Mouse (Mus musculus): ENCODE data around the gene Lman2. TPM values are rescaled to one million over a fixed set of nuclear protein-coding genes. Genes with fewer than 3 reads are reported as not detected.

The Lman2 gene
- polyA plus RNA-seq, 1 experiment from 2014 or later: 57.9 TPM

- 91% methylated on average over 4 of the region's 4 CpGs for WGBS
- Histone ChIP-seq H3K9ac (peak within 1 kb of the TSS; percentile 86), H3K4me3 (peak within 1 kb of the TSS; percentile 85), H3K9me3 (replicated peaks) (no peaks in the 10 kb centered on the region), H3K27me3 (no peaks in the 10 kb centered on the region), H3K36me3 (ENCODE audit: poor library complexity, severe bottlenecking) (peaks cover 73% of the 10 kb centered on the region), H3K4me2 (peak within 1 kb of the TSS; percentile 99), H3K27ac (peak within 1 kb of the TSS; percentile 45; the same call in 1 of the 2 replicates), H3K4me1 (peaks cover 35% of the 10 kb centered on the region)
- no peak for ATAC-seq
These were observed 42.6 kb downstream of the Lman2 start, which contains the start of gene Prelid1 for GRCm38 (mm10) chr13:55319931-55320533. Gene Prelid1, plus strand, starts transcription at chr13:55320500.

DNA sequence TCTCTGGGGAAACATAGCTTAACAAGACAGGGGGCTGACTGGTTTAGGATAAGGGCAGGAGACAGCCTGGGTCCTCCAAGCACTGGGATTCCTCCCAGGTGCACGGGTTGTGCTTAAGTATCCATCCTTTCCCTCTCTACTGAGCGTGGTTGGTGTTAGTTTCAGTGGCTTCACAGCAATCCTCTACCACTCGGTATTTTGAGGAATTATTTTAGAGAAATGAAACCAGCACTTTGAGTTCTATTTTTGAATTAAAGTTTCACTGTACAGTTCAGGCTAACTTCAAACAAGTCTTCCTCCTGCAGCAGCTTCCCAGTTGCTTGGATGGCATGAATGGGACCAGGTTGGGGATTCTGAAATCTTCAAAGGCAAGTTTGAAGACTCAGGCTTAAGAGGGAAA is 44.2 kb downstream of the Lman2 start:
- H3K4me1 ChIP-seq: peaks cover 24% of the 10 kb centered on the region
- H3K27me3 ChIP-seq: no peaks in the 10 kb centered on the region
- H3K27ac ChIP-seq: no peak overlapping the region
- 78% methylated on average over 3 of the region's 3 CpGs for WGBS
- H3K36me3 ChIP-seq (ENCODE audit: poor library complexity, severe bottlenecking): peaks cover 74% of the 10 kb centered on the region
- H3K4me2 ChIP-seq: no peak overlapping the region
- H3K9ac ChIP-seq: no peak overlapping the region
- ATAC-seq: no peak
- H3K4me3 ChIP-seq: no peak overlapping the region
- H3K9me3 ChIP-seq (replicated peaks): no peaks in the 10 kb centered on the region

DNA sequence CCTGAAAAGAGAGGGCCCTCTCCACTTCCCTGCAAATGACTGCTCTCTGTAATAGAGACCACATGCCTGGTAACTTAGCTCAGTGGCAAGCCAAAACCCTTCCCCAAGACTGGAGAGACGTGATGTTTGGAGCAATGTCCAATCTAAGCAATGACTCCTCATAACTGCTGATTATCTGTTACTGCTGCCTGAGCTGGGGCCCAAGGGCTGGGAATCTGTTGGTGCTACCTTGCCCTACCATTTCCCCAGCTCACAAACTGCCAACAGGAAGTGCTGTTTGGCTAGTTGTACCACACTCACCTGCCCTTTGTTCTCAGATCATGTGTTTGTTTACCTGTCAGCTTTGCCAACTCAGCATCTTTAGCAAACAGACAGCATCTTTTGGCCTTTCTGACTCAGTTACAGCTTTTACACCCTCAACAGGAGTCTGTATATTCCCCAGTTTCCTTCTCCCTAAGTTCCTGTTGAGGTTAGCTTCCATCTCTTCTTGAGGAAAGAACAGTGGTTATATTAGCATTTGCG is 47.6 kb downstream of the Lman2 start:
- no peak for ATAC-seq
- Histone ChIP-seq H3K27me3 (no peaks in the 10 kb centered on the region), H3K9me3 (replicated peaks) (no peaks in the 10 kb centered on the region), H3K9ac (no peak overlapping the region), H3K4me3 (no peak overlapping the region), H3K27ac (no peak overlapping the region), H3K36me3 (ENCODE audit: poor library complexity, severe bottlenecking) (peaks cover 95% of the 10 kb centered on the region), H3K4me1 (no peaks in the 10 kb centered on the region), H3K4me2 (no peak overlapping the region)
- WGBS: 87% methylated on average over 2 of the region's 2 CpGs

DNA sequence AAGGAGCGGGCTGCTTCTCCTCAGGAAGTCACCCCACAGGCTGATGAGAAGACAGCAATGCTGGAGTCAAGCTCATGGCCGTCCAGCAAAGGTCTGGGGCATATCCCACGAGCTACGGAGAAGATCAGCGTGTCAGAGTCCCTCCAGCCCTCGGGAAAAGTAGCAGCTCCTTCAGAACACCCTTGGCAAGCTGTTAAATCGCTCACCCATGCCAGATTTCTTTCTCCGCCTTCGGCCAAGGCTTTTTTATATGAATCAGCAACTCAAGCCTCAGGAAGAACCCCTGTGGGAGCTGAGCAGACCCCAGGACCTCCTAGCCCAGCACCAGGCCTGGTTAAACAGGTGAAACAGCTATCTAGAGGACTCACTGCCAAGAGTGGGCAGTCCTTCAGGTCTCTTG is 49.5 kb downstream of the Lman2 start:
- Histone ChIP-seq H3K9ac (no peak overlapping the region), H3K4me2 (no peak overlapping the region), H3K4me1 (no peaks in the 10 kb centered on the region), H3K4me3 (no peak overlapping the region), H3K27ac (no peak overlapping the region), H3K36me3 (ENCODE audit: poor library complexity, severe bottlenecking) (peaks cover 92% of the 10 kb centered on the region), H3K27me3 (no peaks in the 10 kb centered on the region), H3K9me3 (replicated peaks) (no peaks in the 10 kb centered on the region)
- ATAC-seq: no peak
- WGBS: 95% methylated on average over 9 of the region's 9 CpGs

DNA sequence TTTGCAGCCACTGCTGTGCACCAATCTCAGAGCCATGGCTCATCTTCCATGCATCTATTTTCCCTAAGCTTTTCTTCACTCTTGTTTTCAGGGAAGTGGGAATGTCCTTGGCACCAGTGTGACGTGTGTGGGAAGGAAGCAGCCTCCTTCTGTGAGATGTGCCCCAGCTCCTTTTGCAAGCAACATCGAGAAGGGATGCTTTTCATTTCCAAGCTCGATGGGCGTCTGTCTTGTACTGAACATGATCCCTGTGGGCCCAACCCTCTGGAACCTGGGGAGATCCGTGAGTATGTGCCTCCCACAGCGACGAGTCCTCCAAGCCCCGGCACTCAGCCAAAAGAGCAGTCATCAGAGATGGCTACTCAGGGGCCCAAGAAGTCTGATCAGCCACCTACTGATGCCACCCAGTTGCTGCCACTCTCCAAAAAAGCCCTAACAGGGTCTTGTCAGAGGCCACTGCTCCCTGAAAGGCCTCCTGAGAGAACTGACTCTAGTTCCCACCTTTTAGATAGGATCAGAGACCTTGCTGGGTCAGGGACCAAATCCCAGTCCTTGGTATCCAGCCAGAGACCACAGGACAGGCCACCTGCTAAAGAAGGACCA is 50.5 kb downstream of the Lman2 start:
- no peaks in the 10 kb centered on the region for H3K9me3 ChIP-seq (replicated peaks)
- H3K4me1 ChIP-seq: no peaks in the 10 kb centered on the region
- peaks cover 92% of the 10 kb centered on the region for H3K36me3 ChIP-seq (ENCODE audit: poor library complexity, severe bottlenecking)
- ATAC-seq: no peak
- H3K4me3 ChIP-seq: no peak overlapping the region
- no peaks in the 10 kb centered on the region for H3K27me3 ChIP-seq
- no peak overlapping the region for H3K27ac ChIP-seq
- H3K9ac ChIP-seq: no peak overlapping the region
- 88% methylated on average over 8 of the region's 8 CpGs for WGBS
- no peak overlapping the region for H3K4me2 ChIP-seq

GRCm38 (mm10) chr13:55300913-55301312 is 61.7 kb downstream of the Lman2 start:
- Histone ChIP-seq H3K36me3 (ENCODE audit: poor library complexity, severe bottlenecking) (peaks cover 82% of the 10 kb centered on the region), H3K4me3 (no peak overlapping the region), H3K27ac (no peak overlapping the region), H3K9me3 (replicated peaks) (no peaks in the 10 kb centered on the region), H3K9ac (no peak overlapping the region), H3K27me3 (no peaks in the 10 kb centered on the region), H3K4me2 (no peak overlapping the region), H3K4me1 (no peaks in the 10 kb centered on the region)
- 89% methylated on average over 5 of the region's 5 CpGs for WGBS
- ATAC-seq: no peak

DNA sequence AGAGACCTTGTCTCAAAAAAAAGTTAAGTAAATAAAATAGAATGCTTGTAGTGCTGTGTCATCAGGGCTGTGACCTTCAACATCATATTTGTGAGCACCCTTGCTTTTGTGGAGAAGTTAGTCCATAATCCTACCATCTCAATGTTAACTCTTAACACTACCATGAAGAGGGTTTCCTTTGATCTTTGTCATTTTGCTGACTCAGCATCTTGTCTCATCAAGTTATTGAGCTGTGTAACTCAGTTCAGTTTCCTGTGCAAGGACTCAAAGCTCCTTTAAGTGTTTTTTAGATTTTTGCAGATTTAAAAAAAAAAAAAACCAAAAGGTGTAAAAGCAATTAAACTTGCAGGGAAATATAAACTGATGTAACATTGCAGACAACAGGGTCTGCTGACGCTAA is 65.8 kb downstream of the Lman2 start:
- H3K9me3 ChIP-seq (replicated peaks): no peaks in the 10 kb centered on the region
- no peak overlapping the region for H3K4me2 ChIP-seq
- no peak overlapping the region for H3K4me3 ChIP-seq
- no peak for ATAC-seq
- H3K4me1 ChIP-seq: no peaks in the 10 kb centered on the region
- WGBS: 89% methylated on average over 1 of the region's 1 CpGs
- no peak overlapping the region for H3K27ac ChIP-seq
- H3K9ac ChIP-seq: no peak overlapping the region
- H3K27me3 ChIP-seq: no peaks in the 10 kb centered on the region
- H3K36me3 ChIP-seq (ENCODE audit: poor library complexity, severe bottlenecking): peaks cover 76% of the 10 kb centered on the region

Other genes with a start within 250 kb of the Lman2 start
- not detected in 2 replicates for gene Gm17617, start 229.2 kb downstream of the Lman2 start, polyA plus RNA-seq (2015; fragmentation: Nextera tagmentation; extraction: Ambion mirVana)
- gene Fgfr4, start 210.1 kb downstream of the Lman2 start, polyA plus RNA-seq (2015; fragmentation: Nextera tagmentation; extraction: Ambion mirVana): 0.25 and 0.48 TPM in 2 replicates
- gene Nsd1, start 153.0 kb downstream of the Lman2 start, polyA plus RNA-seq (2015; fragmentation: Nextera tagmentation; extraction: Ambion mirVana): 70.7 and 77.2 TPM in 2 replicates
- 309 and 331 TPM in 2 replicates for gene Prelid1, start 42.3 kb downstream of the Lman2 start, polyA plus RNA-seq (2015; fragmentation: Nextera tagmentation; extraction: Ambion mirVana)
- 102 and 105 TPM in 2 replicates for gene Rab24, start 40.8 kb downstream of the Lman2 start, polyA plus RNA-seq (2015; fragmentation: Nextera tagmentation; extraction: Ambion mirVana)
- gene Mxd3, start 33.0 kb downstream of the Lman2 start, polyA plus RNA-seq (2015; fragmentation: Nextera tagmentation; extraction: Ambion mirVana): 42.8 and 44.6 TPM in 2 replicates
- gene Rgs14, start 6.9 kb upstream of the Lman2 start, polyA plus RNA-seq (2015; fragmentation: Nextera tagmentation; extraction: Ambion mirVana): 0.30 and 0.40 TPM in 2 replicates
- not detected in 2 replicates for gene Slc34a1, start 35.4 kb upstream of the Lman2 start, polyA plus RNA-seq (2015; fragmentation: Nextera tagmentation; extraction: Ambion mirVana)
- gene Pfn3, start 52.4 kb upstream of the Lman2 start, polyA plus RNA-seq (2015; fragmentation: Nextera tagmentation; extraction: Ambion mirVana): 0.60 TPM in 1 of 2 replicates, not detected in the other
- not detected in 2 replicates for gene F12, start 64.0 kb upstream of the Lman2 start, polyA plus RNA-seq (2015; fragmentation: Nextera tagmentation; extraction: Ambion mirVana)
- gene Grk6, start 82.3 kb upstream of the Lman2 start, polyA plus RNA-seq (2015; fragmentation: Nextera tagmentation; extraction: Ambion mirVana): 24.9 and 26.9 TPM in 2 replicates
- gene Prr7, start 101.5 kb upstream of the Lman2 start, polyA plus RNA-seq (2015; fragmentation: Nextera tagmentation; extraction: Ambion mirVana): 1.6 and 2.2 TPM in 2 replicates
- gene Dbn1, start 125.3 kb upstream of the Lman2 start, polyA plus RNA-seq (2015; fragmentation: Nextera tagmentation; extraction: Ambion mirVana): 639 and 641 TPM in 2 replicates
- 152 and 157 TPM in 2 replicates for gene Pdlim7, start 150.9 kb upstream of the Lman2 start, polyA plus RNA-seq (2015; fragmentation: Nextera tagmentation; extraction: Ambion mirVana)
- 2.1 and 3.7 TPM in 2 replicates for gene Dok3, start 166.5 kb upstream of the Lman2 start, polyA plus RNA-seq (2015; fragmentation: Nextera tagmentation; extraction: Ambion mirVana)
- 67.3 and 72.1 TPM in 2 replicates for gene Ddx41, start 173.9 kb upstream of the Lman2 start, polyA plus RNA-seq (2015; fragmentation: Nextera tagmentation; extraction: Ambion mirVana)
- gene Fam193b, start 208.3 kb upstream of the Lman2 start, polyA plus RNA-seq (2015; fragmentation: Nextera tagmentation; extraction: Ambion mirVana): 58.1 and 58.7 TPM in 2 replicates
- gene Tmed9, start 210.9 kb upstream of the Lman2 start, polyA plus RNA-seq (2015; fragmentation: Nextera tagmentation; extraction: Ambion mirVana): 101 and 120 TPM in 2 replicates
- 34.7 and 35.8 TPM in 2 replicates for gene B4galt7, start 237.1 kb upstream of the Lman2 start, polyA plus RNA-seq (2015; fragmentation: Nextera tagmentation; extraction: Ambion mirVana)

All from forebrain, embryonic 13.5 days (tissue).